Mouse (Mus musculus) layer of hippocampus, adult 18-20 months (tissue): ENCODE measurements at regions not wholly inside any gene's neighbourhood (a gene's known extent, or its start where the extent isn't known, plus 50 kb on each side); places are given as distances from the start of the nearest gene placed in this dataset.

ENCODE experiments used
- DNase-seq, 2 experiments: peaks; one replicate each; pipeline ENCODE4 v3.0.0; 2022; ENCODE audit warnings: low spot score in 2 of 2

DNA sequence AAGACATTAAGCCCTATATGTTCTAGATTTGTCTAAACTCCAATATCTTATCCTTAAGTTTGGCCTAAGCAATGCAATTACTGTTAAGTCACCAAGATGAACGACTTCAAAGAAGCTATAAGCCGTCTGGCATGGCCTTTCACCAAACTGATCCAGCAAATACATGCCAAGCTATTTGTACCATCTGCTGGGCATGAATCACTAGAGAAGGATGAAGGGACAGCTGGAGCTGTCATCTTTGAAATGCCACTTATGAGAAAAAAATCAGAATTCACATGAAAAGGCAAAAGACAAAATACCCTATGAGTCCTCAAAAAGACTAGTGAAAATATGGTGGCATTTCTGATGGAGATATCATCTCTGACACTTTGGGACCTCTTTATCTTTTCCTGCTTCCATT, 430.3 kb upstream of the Steap1 start:
- DNase-seq: peak; percentile 52 to 72

DNA sequence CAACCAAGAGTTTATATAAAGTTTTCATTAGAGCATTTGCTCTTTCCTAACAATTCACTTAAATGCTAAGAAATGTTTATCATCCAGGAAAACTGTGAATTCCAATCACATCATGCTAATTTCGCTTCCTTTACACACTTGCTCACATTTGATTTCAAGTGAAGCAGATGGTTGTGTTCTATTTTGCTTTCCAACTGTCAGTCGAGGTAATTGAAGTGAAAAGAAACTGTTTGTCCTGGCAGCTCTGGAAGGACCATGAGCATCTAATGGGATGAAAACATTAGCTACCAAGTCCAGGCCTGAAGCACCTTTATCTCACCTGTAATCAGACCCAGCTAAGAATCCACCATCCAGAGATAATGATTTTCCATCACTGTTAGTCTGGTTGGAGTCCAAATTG, 418.9 kb upstream of the Steap1 start:
- DNase-seq: peak in 1 of 2 experiments; percentile 53

DNA sequence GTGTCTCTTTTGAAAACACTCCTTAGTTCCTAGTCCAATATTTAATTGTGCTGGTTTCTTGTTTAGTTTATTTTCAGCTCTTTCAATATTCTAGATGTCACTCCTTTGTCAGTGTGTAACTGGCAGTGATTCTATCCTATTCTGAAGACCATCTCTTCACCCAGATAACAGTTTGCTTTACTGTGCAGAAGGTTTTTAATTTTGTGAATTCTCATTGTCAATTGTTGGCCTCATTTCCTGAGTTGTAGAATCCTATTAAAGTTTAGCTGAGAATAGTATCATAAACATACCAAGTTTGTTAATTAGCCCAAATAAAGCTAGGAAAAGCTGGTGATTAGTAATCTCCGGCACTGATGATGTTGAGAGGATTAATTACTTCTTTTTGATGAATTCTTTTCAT, 418.4 kb upstream of the Steap1 start:
- DNase-seq: peak in 1 of 2 experiments; percentile 20
